Mouse (Mus musculus) small intestine, adult 2 months (tissue): ENCODE measurements around the gene Smco2. TPM values are rescaled to one million over a fixed set of nuclear protein-coding genes. Genes with fewer than 3 reads are reported as not detected.

Experiments used
- H3K27ac ChIP-seq: fragments of 200-500 bp; 2 replicates; pipeline ENCODE4 v1.5.1; 2012; ENCODE audit warnings: low read depth, low read length, control low read depth, inconsistent platforms; ENCODE audit not compliant: insufficient read depth
- H3K27me3 ChIP-seq: fragments of 200-500 bp; 2 replicates; pipeline ENCODE4 v1.6.1; 2012; ENCODE audit warnings: mild to moderate bottlenecking, moderate library complexity, low read length, inconsistent platforms; ENCODE audit not compliant: control insufficient read depth, insufficient read depth
- H3K36me3 ChIP-seq: fragments of 200-500 bp; 2 replicates; pipeline ENCODE4 v1.6.1; 2012; ENCODE audit warnings: mild to moderate bottlenecking, low read length, control low read depth, inconsistent platforms; ENCODE audit not compliant: control insufficient read depth, insufficient read depth
- H3K4me1 ChIP-seq: fragments of 200-500 bp; 2 replicates; pipeline ENCODE4 v1.6.1; 2012; ENCODE audit warnings: low read length, inconsistent platforms, mixed read lengths; ENCODE audit not compliant: control insufficient read depth, insufficient read depth, insufficient read length
- H3K4me3 ChIP-seq: fragments of 200-500 bp; 2 replicates; pipeline ENCODE4 v1.5.1; 2012; ENCODE audit warnings: low read depth, mild to moderate bottlenecking, control low read depth, inconsistent platforms, low read length, moderate library complexity
- CTCF ChIP-seq: fragments of 200-500 bp; IDR thresholded peaks from 2 replicates; pipeline ENCODE4 v1.5.1; 2012; ENCODE audit warnings: low read depth, mild to moderate bottlenecking, control low read depth, inconsistent platforms, low read length, moderate library complexity, mixed read lengths; ENCODE audit not compliant: insufficient replicate concordance, insufficient read length; ENCODE audit errors: extremely low read depth
- POLR2A ChIP-seq: fragments of 200-500 bp; IDR thresholded peaks from 2 replicates; pipeline ENCODE4 v1.6.1; 2012; ENCODE audit warnings: low read depth, mild to moderate bottlenecking, control low read depth, inconsistent platforms, low read length, moderate library complexity
- WGBS: fragments of 180-500 bp; shearing (Covaris S2); methylation state at CpG from one replicate; pipeline ENCODE4 v1.1.7; 2018; 5-methylcytosine and 5-hydroxymethylcytosine counted together
- polyA plus RNA-seq: library from polyadenylated mRNA; depleted of rRNA; stranded (reverse); fragments of >200 nt; gene quantifications from 2 replicates; pipeline ENCODE4 v1.2.3, GENCODE M21; 2012

Gene Smco2
- polyA plus RNA-seq, 1 experiment = not detected

DNA sequence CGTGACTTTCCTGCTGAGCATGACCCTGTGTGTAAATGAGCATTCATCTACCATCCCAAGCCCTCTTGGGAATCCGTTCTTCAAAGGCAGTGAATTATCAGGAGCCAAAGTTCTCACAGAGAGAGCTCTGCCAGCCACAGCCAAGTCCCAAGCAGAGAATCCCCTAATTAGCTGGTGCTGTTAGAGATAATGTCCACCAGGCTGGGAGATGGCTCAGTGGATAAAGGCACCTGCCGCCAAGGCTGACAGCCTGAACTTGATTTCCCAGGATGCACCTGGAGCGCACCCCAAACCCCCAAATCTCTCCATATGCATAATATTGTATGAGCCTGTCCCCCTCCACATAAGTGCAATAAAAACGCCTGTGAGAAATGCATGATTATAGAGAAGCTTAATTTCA, 4.6 kb upstream of the Smco2 start:
- Histone ChIP-seq H3K27me3 (no peaks in the 10 kb centered on the region), H3K27ac (no peak overlapping the region), H3K36me3 (no peaks in the 10 kb centered on the region), H3K4me3 (no peak overlapping the region), H3K4me1 (no peaks in the 10 kb centered on the region)
- TF ChIP-seq CTCF (no peak), POLR2A (no peak)
- 91% methylated on average over 5 of the region's 5 CpGs for WGBS

DNA sequence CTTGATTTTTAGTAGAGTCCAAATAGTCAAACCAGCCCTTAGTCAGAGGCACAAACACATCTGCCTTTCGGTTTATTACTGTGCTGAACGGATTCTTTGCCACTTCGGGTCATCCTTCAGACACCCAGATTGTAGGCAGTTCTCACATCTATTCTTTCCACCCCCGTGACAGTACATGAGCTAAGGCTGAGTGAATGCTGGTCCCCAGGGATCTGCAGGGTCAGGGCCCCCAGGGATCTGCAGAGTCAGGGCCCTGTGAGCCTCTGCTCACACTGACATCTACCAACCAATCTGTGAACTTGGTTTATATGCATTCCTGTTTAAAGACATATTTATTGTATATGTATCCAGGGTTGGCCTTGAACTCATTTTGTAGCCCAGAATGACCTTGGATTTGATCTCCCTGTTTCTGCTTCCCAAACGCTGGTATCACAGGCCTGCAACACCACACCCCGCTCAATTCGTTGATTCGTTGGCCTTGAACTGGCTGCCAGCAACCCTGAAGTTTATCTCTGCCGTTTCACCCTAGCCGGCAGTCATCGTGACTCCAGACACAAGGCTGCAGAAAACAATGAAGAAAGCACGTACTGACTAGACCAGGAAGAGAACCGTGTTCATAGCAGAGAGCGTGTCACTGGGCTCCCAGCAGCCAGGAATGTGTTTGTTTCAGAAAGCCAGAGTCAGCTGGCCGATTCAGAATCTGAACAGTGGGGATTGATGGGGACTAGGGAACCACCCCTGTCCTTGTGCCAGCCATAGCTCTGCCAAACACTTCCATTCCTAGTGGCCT, 3.7 kb upstream of the Smco2 start:
- Histone ChIP-seq H3K4me3 (no peak overlapping the region), H3K27me3 (no peaks in the 10 kb centered on the region), H3K36me3 (no peaks in the 10 kb centered on the region), H3K27ac (no peak overlapping the region), H3K4me1 (no peaks in the 10 kb centered on the region)
- TF ChIP-seq POLR2A = no peak
- no peak for TF ChIP-seq CTCF
- WGBS = 40% methylated on average over 15 of the region's 15 CpGs

DNA sequence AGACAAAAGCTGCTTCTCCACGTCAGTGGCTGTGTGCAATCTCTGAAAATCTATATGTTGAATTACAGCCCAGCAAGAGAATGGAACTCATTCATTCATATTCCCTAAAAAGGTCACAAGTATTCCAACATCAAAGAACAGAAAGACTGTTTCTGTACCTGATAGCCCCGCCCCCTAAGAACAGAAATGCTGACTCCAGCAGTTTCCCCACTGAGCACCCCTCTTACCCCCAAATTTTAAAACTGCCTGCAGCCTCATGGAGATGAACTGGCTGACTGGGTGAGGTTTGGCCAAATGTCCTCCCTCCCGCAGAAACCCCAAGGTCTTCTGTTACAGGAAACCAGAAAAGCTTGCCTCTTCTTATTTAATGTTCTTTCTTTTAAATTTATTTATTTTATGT, 2.5 kb upstream of the Smco2 start:
- WGBS = 84% methylated on average over 3 of the region's 3 CpGs
- H3K4me3 ChIP-seq = no peak overlapping the region
- TF ChIP-seq POLR2A (no peak), CTCF (no peak)
- H3K27me3 ChIP-seq = no peaks in the 10 kb centered on the region
- no peaks in the 10 kb centered on the region for H3K4me1 ChIP-seq
- H3K27ac ChIP-seq = no peak overlapping the region
- H3K36me3 ChIP-seq = no peaks in the 10 kb centered on the region

DNA sequence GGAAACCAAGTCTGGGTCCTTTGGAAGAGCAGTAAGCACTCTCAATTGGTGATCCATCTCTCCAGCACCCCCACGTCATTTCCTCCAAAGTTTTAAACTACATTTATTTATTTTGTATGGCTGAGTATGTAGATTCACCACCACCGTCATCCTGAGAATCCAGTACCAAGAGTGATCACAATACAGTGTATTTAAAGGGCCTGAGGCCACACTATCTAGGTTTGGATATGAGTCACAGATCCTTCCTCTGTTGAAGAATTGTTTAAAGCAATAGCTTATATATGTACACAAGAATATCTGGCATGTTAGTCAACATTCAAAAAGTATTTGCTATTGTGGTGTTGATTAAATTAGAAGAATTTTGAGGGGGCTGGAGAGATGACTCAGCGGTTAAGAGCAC, 1.6 kb upstream of the Smco2 start:
- TF ChIP-seq CTCF (no peak), POLR2A (no peak)
- WGBS = 88% methylated on average over 3 of the region's 3 CpGs
- H3K36me3 ChIP-seq = no peaks in the 10 kb centered on the region

DNA sequence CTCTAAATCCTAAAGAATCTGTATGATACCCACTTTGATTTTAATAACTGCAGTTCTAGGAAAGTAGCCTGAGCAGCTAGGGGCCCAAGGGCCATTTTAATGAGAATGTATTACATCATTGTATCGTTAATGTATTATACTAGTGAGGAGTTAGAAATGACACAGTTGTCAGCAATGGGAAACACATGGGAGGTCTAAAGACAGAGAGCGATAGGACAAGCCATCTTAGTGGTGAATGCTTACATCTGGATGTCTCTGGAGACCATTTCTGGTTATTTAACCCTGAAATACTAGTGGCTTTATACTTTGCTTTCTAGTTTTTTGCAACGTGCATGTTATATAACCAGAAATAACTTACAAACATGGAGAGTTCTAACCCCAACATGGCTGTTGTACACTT, 2.0 kb downstream of the Smco2 start:
- no peak for TF ChIP-seq POLR2A
- TF ChIP-seq CTCF = no peak
- no peaks in the 10 kb centered on the region for H3K36me3 ChIP-seq
- WGBS = 84% methylated on average over 3 of the region's 3 CpGs
- H3K4me1 ChIP-seq = no peaks in the 10 kb centered on the region
- no peak overlapping the region for H3K4me3 ChIP-seq
- no peak overlapping the region for H3K27ac ChIP-seq
- H3K27me3 ChIP-seq = no peaks in the 10 kb centered on the region

More for the DNA sequence above, 1.6 kb upstream of the Smco2 start:
- Histone ChIP-seq H3K4me1 (no peaks in the 10 kb centered on the region), H3K27ac (no peak overlapping the region), H3K27me3 (no peaks in the 10 kb centered on the region), H3K4me3 (no peak overlapping the region)

DNA sequence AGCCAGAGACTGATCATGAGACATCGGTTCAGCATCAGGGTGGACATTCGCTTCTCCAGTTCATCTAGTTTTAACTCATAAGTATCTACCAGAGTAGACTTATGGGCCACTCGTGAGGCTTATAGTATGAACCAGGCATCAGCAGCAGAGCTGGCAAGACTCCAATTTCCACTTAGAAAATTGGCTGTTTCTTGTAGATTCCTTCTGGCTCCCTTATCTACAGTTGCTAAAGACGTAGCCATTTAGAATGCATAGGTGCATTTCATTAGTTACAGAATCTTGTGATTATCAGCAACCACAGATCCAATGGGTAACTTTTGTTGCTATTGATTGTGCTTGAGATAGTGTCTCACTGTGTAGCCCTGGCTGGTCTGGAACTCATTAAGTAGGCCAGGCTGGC, 2.8 kb downstream of the Smco2 start:
- no peaks in the 10 kb centered on the region for H3K27me3 ChIP-seq
- no peak overlapping the region for H3K27ac ChIP-seq
- no peaks in the 10 kb centered on the region for H3K36me3 ChIP-seq
- 63% methylated on average over 4 of the region's 4 CpGs for WGBS
- no peak overlapping the region for H3K4me3 ChIP-seq
- TF ChIP-seq POLR2A (no peak), CTCF (no peak)
- no peaks in the 10 kb centered on the region for H3K4me1 ChIP-seq

DNA sequence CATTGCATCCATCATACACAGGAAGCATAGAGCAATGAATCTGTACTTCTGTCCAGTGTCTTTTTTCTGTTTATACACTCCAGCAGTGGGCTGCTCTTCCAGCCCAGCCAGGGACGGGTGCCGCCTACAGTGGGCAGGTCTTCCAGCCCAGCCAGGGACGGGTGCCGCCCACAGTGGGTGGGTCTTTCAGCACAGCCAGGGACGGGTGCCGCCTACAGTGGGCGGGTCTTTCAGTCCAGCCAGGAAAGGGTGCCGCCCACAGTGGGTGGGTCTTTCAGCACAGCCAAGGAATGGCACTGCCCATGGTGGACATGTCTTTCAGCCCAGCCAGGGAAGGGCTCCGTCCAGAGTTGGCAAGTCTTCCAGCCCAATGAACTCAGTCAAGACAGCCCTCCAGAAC, 5.3 kb downstream of the Smco2 start:
- 94% methylated on average over 9 of the region's 9 CpGs for WGBS
- H3K27ac ChIP-seq = no peak overlapping the region
- no peak for TF ChIP-seq POLR2A
- TF ChIP-seq CTCF = no peak
- H3K27me3 ChIP-seq = no peaks in the 10 kb centered on the region
- no peak overlapping the region for H3K4me3 ChIP-seq
- H3K36me3 ChIP-seq = no peaks in the 10 kb centered on the region
- H3K4me1 ChIP-seq = no peaks in the 10 kb centered on the region
